Mouse (Mus musculus): ENCODE measurements at regions not wholly inside any gene's neighbourhood (a gene's known extent, or its start where the extent isn't known, plus 50 kb on each side); places are given as distances from the start of the nearest gene placed in this dataset.
"Not testable (repeated sequence)": the region's sequence is repeated elsewhere in the genome, so short reads cannot be mapped to it uniquely, and the experiment has no call there.

- no peak for DNase-seq (ENCODE audit: low read depth, low spot score)
Measured at GRCm38 (mm10) chr3:21621745-21622144, 454.7 kb upstream of the Tbl1xr1 start.

GRCm38 (mm10) chr3:21625039-21625438 is 451.4 kb upstream of the Tbl1xr1 start:
- peak; percentile 3 for DNase-seq (ENCODE audit: low read depth, low spot score)

- no peak for DNase-seq (ENCODE audit: low read depth, low spot score)
Measured at GRCm38 (mm10) chr3:21626029-21626428, 450.4 kb upstream of the Tbl1xr1 start.

GRCm38 (mm10) chr3:21627048-21627447 is 449.4 kb upstream of the Tbl1xr1 start:
- not testable (repeated sequence) for DNase-seq (ENCODE audit: low read depth, low spot score)

GRCm38 (mm10) chr3:21633600-21634221 is 442.7 kb upstream of the Tbl1xr1 start:
- DNase-seq (ENCODE audit: low read depth, low spot score) = no peak

DNA sequence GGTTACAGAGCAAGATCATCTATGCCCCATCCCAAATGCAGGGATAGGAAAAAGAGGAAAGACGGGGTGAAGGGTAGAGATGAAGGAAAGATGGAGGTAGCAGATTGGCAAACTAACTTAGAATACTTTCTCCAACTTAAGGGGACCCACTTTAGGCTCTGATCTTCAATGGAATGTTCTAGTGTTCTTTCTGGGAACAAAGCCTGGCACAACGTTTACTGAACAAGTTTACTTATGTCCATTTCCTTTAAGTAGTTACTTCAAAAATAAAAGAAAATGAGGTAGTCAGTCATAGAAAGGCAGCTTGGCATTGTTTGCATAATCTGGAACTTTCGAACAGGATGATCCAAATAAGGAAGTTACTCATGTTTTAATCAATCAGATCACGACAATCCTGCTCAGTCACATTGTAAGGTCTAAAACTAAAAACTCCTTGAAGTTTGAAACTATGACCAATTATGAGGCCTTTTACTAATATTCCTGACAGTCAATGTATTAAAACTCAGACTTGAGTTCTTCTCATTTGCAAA is 441.7 kb upstream of the Tbl1xr1 start:
- no peak for DNase-seq (ENCODE audit: low read depth, low spot score)

GRCm38 (mm10) chr3:21638886-21639285 is 437.6 kb upstream of the Tbl1xr1 start:
- no peak for DNase-seq (ENCODE audit: low read depth, low spot score)

DNA sequence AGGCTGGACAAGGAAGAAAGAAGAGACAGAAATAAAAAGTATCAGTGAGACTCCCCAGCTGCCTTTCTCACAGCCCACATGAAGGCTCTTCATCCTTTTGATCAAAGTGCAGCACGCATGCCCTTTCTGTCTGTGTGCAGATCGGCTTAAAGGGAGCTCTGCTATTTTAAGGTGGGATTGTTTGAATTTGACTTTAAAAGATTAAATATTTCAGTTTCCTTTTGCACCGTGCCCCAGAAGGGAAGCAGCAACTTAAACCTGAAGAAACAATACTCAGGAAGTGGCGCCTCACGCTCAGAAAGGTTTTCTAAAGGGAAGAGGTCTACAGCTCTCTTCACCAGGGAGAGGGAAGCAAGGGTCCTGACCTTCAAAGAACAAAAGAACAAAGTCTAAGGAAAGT is 436.9 kb upstream of the Tbl1xr1 start:
- DNase-seq (ENCODE audit: low read depth, low spot score) = no peak

GRCm38 (mm10) chr3:21644086-21644485 is 432.4 kb upstream of the Tbl1xr1 start:
- DNase-seq (ENCODE audit: low read depth, low spot score) = no peak

GRCm38 (mm10) chr3:21645268-21645667 is 431.2 kb upstream of the Tbl1xr1 start:
- DNase-seq (ENCODE audit: low read depth, low spot score) = no peak

DNA sequence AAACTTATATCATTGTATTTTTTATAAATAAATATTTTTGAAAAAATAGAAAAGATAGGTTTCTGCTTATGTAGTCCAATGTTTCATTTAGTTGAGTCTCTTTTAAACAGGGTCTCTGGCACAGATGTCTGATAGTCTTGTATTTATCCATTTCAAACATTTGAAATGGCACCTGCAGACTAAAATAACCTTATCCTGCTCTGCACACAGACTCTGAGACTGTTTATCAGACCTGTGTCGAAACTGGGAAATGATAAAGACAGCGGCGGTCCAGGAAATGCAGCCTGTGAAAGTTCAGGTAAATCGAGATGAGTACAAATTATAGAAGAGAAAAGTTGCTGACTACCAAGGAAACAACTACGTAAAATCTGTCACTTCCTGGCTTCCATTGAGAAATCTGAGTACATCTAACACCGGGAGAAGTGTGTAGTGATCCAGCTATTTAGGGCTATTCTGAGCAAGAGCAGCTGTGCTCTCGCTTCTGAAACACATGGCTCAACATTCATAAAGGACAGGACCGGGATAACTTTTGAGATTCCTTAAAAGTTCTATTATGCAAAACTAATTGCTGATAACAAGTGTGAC is 426.5 kb upstream of the Tbl1xr1 start:
- DNase-seq (ENCODE audit: low read depth, low spot score) = no peak

- DNase-seq (ENCODE audit: low read depth, low spot score) = no peak
Measured at GRCm38 (mm10) chr3:21655301-21655700, 421.2 kb upstream of the Tbl1xr1 start.

GRCm38 (mm10) chr3:21667349-21668143 is 408.9 kb upstream of the Tbl1xr1 start:
- DNase-seq (ENCODE audit: low read depth, low spot score) = no peak

- DNase-seq (ENCODE audit: low read depth, low spot score) = no peak
Measured at GRCm38 (mm10) chr3:21671885-21672284, 404.6 kb upstream of the Tbl1xr1 start.

DNA sequence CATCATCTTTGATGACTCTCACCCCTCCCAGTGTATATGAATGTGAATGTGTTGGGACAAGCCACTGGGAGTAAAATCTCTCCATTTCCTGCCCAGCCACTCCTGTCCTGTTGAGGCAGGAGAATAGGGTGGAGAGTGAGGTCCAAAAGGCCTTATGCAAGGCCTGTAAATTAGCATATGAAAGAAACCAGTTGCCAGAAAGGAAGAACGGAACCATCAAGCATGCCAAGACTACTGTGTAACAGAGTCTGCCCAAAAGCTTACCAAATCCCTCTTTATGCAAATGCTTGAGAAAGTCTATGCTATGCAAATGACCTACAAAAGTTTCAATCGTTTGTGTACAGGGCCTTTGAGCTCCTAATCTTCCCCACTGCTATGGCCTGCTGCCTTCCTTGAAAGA is 404.0 kb upstream of the Tbl1xr1 start:
- DNase-seq (ENCODE audit: low read depth, low spot score) = no peak

GRCm38 (mm10) chr3:21673466-21673865 is 403.0 kb upstream of the Tbl1xr1 start:
- no peak for DNase-seq (ENCODE audit: low read depth, low spot score)

GRCm38 (mm10) chr3:21678265-21678664 is 398.2 kb upstream of the Tbl1xr1 start:
- no peak for DNase-seq (ENCODE audit: low read depth, low spot score)

- DNase-seq (ENCODE audit: low read depth, low spot score) = no peak
Measured at GRCm38 (mm10) chr3:21678734-21679133, 397.7 kb upstream of the Tbl1xr1 start.

DNA sequence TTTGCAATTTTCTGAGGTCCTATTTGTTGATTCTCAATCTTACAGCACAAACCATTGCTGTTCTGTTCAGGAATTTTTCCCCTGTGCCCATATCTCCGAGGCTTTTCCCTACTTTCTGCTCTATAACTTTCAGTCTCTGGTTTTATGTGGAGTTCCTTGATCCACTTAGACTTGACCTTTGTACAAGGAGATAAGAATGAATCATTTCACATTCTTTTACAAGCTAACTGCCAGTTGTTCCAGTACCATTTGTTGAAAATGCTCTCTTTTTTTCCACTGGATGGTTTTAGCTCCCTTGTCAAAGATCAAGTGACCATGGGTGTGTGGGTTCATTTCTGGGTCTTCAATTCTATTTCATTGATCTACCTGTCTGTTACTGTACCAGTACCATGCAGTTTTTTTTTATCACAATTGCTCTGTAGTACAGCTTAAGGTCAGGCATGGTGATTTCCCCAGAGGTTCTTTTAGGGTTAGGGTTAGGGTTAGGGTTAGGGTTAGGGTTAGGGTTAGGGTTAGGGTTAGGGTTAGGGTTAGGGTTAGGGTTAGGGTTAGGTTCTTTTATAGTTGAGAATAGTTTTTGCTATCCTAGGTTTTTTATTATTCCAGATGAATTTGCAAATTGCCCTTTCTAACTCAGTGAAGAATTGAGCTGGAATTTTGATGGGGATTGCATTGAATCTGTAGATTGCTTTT is 378.3 kb upstream of the Tbl1xr1 start:
- DNase-seq (ENCODE audit: low read depth, low spot score) = not testable (repeated sequence)

GRCm38 (mm10) chr3:21699526-21699925 is 376.9 kb upstream of the Tbl1xr1 start:
- DNase-seq (ENCODE audit: low read depth, low spot score) = no peak

DNA sequence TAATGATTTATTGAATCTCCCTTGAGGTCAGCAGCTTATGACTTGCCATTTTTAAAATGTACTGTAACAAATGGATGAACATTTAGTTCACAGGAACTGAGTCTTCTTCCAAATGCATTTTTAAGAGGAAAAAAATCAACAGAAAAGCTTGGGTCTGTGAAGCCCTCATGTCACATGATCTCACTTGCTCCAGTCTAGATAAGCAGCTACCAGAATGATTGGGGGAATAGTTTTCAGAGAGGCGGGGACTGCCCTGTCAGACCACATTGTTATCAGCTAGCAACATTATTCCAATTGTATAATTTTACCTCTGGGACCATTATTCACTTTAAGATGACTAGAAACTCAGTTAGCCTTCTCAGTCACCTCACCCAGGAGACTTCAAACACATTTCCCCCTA is 376.1 kb upstream of the Tbl1xr1 start:
- DNase-seq (ENCODE audit: low read depth, low spot score) = no peak
